Comparison of ENCODE assay signal across 14 mouse cellular contexts in the genomic region with DNA sequence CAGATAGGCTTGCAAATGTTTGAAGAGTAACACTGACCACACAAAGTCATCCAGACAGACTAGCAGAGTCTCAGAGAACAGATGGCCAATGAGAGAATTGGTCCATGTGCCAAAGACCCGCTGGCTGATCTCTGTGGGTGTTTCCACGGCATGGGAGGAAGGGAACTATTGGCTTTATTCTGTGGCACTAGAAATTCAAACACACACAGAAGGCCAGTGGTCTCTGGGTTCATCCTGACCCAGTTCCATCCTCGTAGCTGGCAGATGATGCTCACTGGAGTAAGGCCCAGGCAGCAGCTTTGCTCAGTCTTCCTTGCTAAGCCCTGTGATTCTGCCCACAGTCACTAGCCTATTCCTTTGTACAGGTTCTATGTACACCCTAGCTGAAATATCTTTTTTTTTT. TPM values are rescaled to one million over a fixed set of nuclear protein-coding genes. Genes with fewer than 3 reads are reported as not detected.
DNase-seq lines count a peak whose midpoint lies in the region; ATAC-seq and TF ChIP-seq lines count a peak whose summit lies in the region.
"Had no signal": no experiment of that assay in that cellular context is flagged by ENCODE, and none has a peak within 500 bp of the region (broad histone marks: within the 10 kb centered on the region; RNA-seq: fewer than 3 reads in every experiment).

No protein-coding gene starts in this region.

- H3K4me3 ChIP-seq in forebrain, embryonic 13.5 days: no peak overlapping the region
- H3K4me3 ChIP-seq in forebrain, embryonic 10.5 days: no peak overlapping the region
- no peak overlapping the region for H3K4me3 ChIP-seq in hindbrain, embryonic 10.5 days
- H3K4me3 ChIP-seq in myocyte: no peak overlapping the region
- H3K4me3 ChIP-seq: intestine, embryonic 15.5 days had no signal

- no peaks in the 10 kb centered on the region for H3K79me2 ChIP-seq in myocyte (ENCODE audit: control insufficient read depth, insufficient read depth)

- WGBS in forebrain, embryonic 13.5 days: 63% methylated on average over 3 of the region's 3 CpGs
- 87% methylated on average over 3 of the region's 3 CpGs for WGBS in forebrain, embryonic 10.5 days
- 63% methylated on average over 3 of the region's 3 CpGs for WGBS in hindbrain, embryonic 10.5 days

- peak; percentile 50; the same call in 1 of the 2 replicates for ATAC-seq in forebrain, embryonic 13.5 days
- ATAC-seq in megakaryocyte progenitor cell, adult 5-6 weeks (replicated peaks; ENCODE audit: poor library complexity): no peak
- ATAC-seq: intestine, embryonic 15.5 days had no signal

- H3ac ChIP-seq in myocyte (ENCODE audit: control insufficient read depth, insufficient read length): no peak overlapping the region

- H3K27ac ChIP-seq in forebrain, embryonic 13.5 days: peak overlapping the region; percentile 49; the same call in 1 of the 2 replicates
- H3K27ac ChIP-seq in forebrain, embryonic 10.5 days: no peak overlapping the region
- H3K27ac ChIP-seq in hindbrain, embryonic 10.5 days: peak overlapping the region; percentile 50
- H3K27ac ChIP-seq: intestine, embryonic 15.5 days had no signal

- H3K4me1 ChIP-seq in forebrain, embryonic 13.5 days: peaks cover 21% of the 10 kb centered on the region
- H3K4me1 ChIP-seq in forebrain, embryonic 10.5 days: peaks cover 12% of the 10 kb centered on the region; the same call in 1 of the 2 replicates
- H3K4me1 ChIP-seq in hindbrain, embryonic 10.5 days (replicated peaks): peaks cover 21% of the 10 kb centered on the region
- H3K4me1 ChIP-seq: intestine, embryonic 15.5 days had no signal

- H3K36me3 ChIP-seq in forebrain, embryonic 13.5 days (ENCODE audit: poor library complexity, severe bottlenecking): no peaks in the 10 kb centered on the region
- no peaks in the 10 kb centered on the region for H3K36me3 ChIP-seq in forebrain, embryonic 10.5 days (replicated peaks)
- H3K36me3 ChIP-seq in hindbrain, embryonic 10.5 days: no peaks in the 10 kb centered on the region
- H3K36me3 ChIP-seq in myocyte (ENCODE audit: control insufficient read depth, insufficient read depth): no peaks in the 10 kb centered on the region
- H3K36me3 ChIP-seq: intestine, embryonic 15.5 days had no signal

- DNase-seq in forebrain, embryonic 10.5 days (ENCODE audit: extremely low spot score, low spot score): no peak
- DNase-seq in cerebellum, adult 11-12 months: peak; percentile 95
- DNase-seq in hindbrain, embryonic 10.5 days (ENCODE audit: low spot score): no peak
- DNase-seq in kidney, postnatal 10 days: no peak
- no peak for DNase-seq in adrenal gland, adult 18-20 months (ENCODE audit: low spot score in 2 of 2)
- DNase-seq: adrenal gland, adult 8-10 months; lung, postnatal 10 days; thymus, adult 2 months had no signal

- H3K9me3 ChIP-seq in forebrain, embryonic 13.5 days (replicated peaks): no peaks in the 10 kb centered on the region
- H3K9me3 ChIP-seq in forebrain, embryonic 10.5 days: no peaks in the 10 kb centered on the region
- no peaks in the 10 kb centered on the region for H3K9me3 ChIP-seq in hindbrain, embryonic 10.5 days
- H3K9me3 ChIP-seq: intestine, embryonic 15.5 days had no signal

- no peak overlapping the region for H3K4me2 ChIP-seq in forebrain, embryonic 13.5 days
- H3K4me2 ChIP-seq in myocyte (ENCODE audit: low read depth): peak overlapping the region; percentile 6
- H3K4me2 ChIP-seq: intestine, embryonic 15.5 days had no signal

- no peak for TF ChIP-seq POLR2A in myocyte (IDR thresholded peaks at IDR 0.05; ENCODE audit: insufficient read length, low read depth)

- H3K27me3 ChIP-seq in forebrain, embryonic 13.5 days: no peaks in the 10 kb centered on the region
- H3K27me3 ChIP-seq in forebrain, embryonic 10.5 days (ENCODE audit: poor library complexity, severe bottlenecking): no peaks in the 10 kb centered on the region
- no peaks in the 10 kb centered on the region for H3K27me3 ChIP-seq in hindbrain, embryonic 10.5 days (ENCODE audit: insufficient read depth, poor library complexity, severe bottlenecking)
- H3K27me3 ChIP-seq in myocyte (ENCODE audit: control insufficient read depth, insufficient read depth, insufficient read length): no peaks in the 10 kb centered on the region
- H3K27me3 ChIP-seq: intestine, embryonic 15.5 days had no signal

- H3K9ac ChIP-seq in forebrain, embryonic 13.5 days: no peak overlapping the region
- H3K9ac ChIP-seq: intestine, embryonic 15.5 days had no signal

TF ChIP-seq in myocyte, 11 proteins besides CTCF, POLR2A, EP300 and RAD21:
- TF ChIP-seq E2F4 (IDR thresholded peaks at IDR 0.05; ENCODE audit: insufficient read depth) (no peak), REST (IDR thresholded peaks at IDR 0.05; ENCODE audit: insufficient read depth, insufficient read length) (no peak), MYOG (IDR thresholded peaks at IDR 0.05; ENCODE audit: control insufficient read depth in 1 of 3, insufficient read depth in 1 of 3, insufficient read length in 2 of 3, low read depth in 2 of 3) (no peak), MAX (IDR thresholded peaks at IDR 0.05; ENCODE audit: low read depth) (no peak), CEBPB (IDR thresholded peaks at IDR 0.05; ENCODE audit: insufficient read depth, poor library complexity, severe bottlenecking) (no peak), TCF3 (IDR thresholded peaks at IDR 0.05; ENCODE audit: insufficient read length, low read depth) (no peak), POLR2AphosphoS2 (IDR thresholded peaks at IDR 0.05; ENCODE audit: insufficient read length, low read depth) (no peak), SRF (IDR thresholded peaks at IDR 0.05; ENCODE audit: control insufficient read depth, insufficient read length, low read depth) (no peak), USF1 (IDR thresholded peaks at IDR 0.05; ENCODE audit: low read depth) (no peak), MYOD1 (IDR thresholded peaks at IDR 0.05; ENCODE audit: control insufficient read depth in 1 of 3, insufficient read length in 2 of 3, low read depth in 2 of 3) (no peak)
TF ChIP-seq in myocyte: peak in this region for 0.

RNA-seq across cellular contexts. Expression of a gene that starts 20.7 kb away (rescaled TPM):
- 5.7 and 6.0 TPM in 2 replicates for polyA plus RNA-seq in forebrain, embryonic 13.5 days (2015; fragmentation: Nextera tagmentation; extraction: Ambion mirVana)
- 1.1 and 1.3 TPM in 2 replicates for polyA plus RNA-seq in forebrain, embryonic 10.5 days (2016; fragmentation: Nextera tagmentation; extraction: Ambion mirVana)
- polyA plus RNA-seq in hindbrain, embryonic 10.5 days (2016; fragmentation: Nextera tagmentation; extraction: Ambion mirVana): 0.92 and 1.4 TPM in 2 replicates
- 0.29 TPM for polyA plus RNA-seq in myocyte (2012; fragmentation: generic; extraction: Trizol)
- total RNA-seq in megakaryocyte progenitor cell, adult 5-6 weeks (2015): not detected in 2 replicates
- total RNA-seq in megakaryocyte progenitor cell, adult 5-6 weeks (2017): not detected in 2 replicates
- total RNA-seq in adrenal gland, adult 18-20 months (2021): under 1 TPM; 0.07 to 0.10 TPM
- total RNA-seq: common myeloid progenitor, adult 5-6 weeks; MEL had no signal
